Mouse (Mus musculus): Measurements from ENCODE around the gene Srpk2.

DNA sequence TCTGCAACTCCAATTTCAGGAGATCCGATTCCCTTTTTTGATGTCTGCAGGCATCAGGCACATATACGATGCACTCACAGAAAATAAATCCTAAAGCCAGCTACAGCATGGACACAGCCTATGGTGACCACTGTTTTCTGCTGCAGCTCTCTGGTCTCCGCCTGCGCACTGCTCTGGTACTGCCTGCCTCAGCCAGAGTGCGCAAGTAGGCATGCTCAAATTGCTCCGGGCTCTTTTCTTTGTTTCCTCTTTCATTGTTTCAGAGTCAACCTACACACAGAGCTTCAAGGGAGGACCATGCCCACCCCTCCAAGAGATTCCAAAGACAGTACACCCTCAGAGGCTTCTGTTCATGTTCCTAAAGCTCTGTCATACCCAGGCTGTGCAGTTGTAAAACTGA, 175.8 kb downstream of the Srpk2 start:
- TF ChIP-seq CTCF (IDR thresholded peaks at IDR 0.05; ENCODE audit: control insufficient read depth, insufficient read depth, low read length) (no peak), POLR2A (IDR thresholded peaks at IDR 0.05; ENCODE audit: borderline replicate concordance, control insufficient read depth, low read depth, low read length) (no peak)
